Mouse (Mus musculus): ENCODE results near the gene Dapp1. TPM values are rescaled to one million over a fixed set of nuclear protein-coding genes. Genes with fewer than 3 reads are reported as not detected.

The Dapp1 gene
- total RNA-seq (2014; rRNA removed) (1.4 and 1.6 TPM in 2 replicates), polyA plus RNA-seq (2012; rRNA removed) (0.32 and 0.59 TPM in 2 replicates)

DNA sequence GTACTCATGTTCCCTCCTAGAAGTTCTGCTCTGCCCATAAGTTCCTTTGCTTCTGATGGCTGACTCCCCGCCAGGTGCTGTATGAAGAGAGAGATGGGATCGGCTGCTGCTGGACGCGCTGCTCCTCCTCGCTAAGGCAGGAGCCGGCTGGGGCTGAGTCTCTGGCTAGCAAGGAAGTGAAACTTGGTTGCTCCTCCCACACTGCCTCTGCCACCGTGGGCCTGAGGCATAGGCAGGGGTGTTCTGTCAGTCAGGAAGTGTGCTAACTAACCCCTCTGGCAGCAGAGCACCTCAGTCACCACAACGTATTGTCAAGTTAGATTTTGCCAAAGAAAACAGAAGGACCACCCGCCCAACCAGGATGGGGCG lies at the start of gene Dapp1:
Gene Dapp1 (minus strand): TSS at position 164 of the 369 bp plus-strand sequence.
- Histone ChIP-seq H3K27me3 (ENCODE audit: control insufficient read depth, insufficient read depth, low read length) (no peaks in the 10 kb centered on the region), H3K4me3 (ENCODE audit: insufficient read depth, low read depth, low read length) (peak within 1 kb of the TSS; percentile 57), H3K79me2 (ENCODE audit: control insufficient read depth, insufficient read depth, low read length) (no peaks in the 10 kb centered on the region), H3K4me1 (ENCODE audit: control insufficient read depth, insufficient read depth, low read length) (peaks cover 2% of the 10 kb centered on the region; the same call in 1 of the 2 replicates), H3K27ac (replicated peaks; ENCODE audit: insufficient read depth, low read depth, low read length) (peak within 1 kb of the TSS; percentile 8), H3K36me3 (ENCODE audit: control insufficient read depth, insufficient read depth, low read length) (no peaks in the 10 kb centered on the region), H3K9ac (ENCODE audit: low read depth, low read length) (peak within 1 kb of the TSS; percentile 41; the same call in 1 of the 2 replicates)
- 16% methylated on average over 10 of the region's 10 CpGs for whole genome bisulfite sequencing
- no peak for TF ChIP-seq CTCF (IDR thresholded peaks at IDR 0.05; ENCODE audit: low read depth, low read length)
- TF ChIP-seq POLR2A (IDR thresholded peaks at IDR 0.05; ENCODE audit: extremely low read depth, insufficient read depth, low read length), result no peak
- peak; percentile 22 for DNase-seq (ENCODE audit: extremely low read depth, low read depth, low spot score)

DNA sequence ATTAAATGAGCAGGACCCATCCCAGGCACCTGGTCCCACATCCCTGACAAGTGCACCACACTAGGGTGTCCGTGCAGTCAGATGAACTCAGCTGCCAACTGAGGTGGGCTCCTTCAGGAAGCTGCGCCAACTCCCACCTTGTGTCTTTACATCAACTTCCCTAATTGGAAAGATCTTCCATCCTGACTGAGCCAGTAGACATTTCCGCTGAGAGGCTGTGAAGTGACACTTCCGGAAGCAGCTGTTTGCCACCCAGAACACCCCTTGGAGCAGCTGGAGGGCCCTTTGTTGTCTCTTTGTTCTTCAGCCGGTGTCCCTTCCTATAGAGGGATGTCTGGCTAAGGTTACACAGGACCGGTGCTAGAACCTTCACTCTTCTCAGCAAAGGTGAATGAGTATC lies 49.2 kb upstream of the Dapp1 start:
- H3K36me3 ChIP-seq (ENCODE audit: control insufficient read depth, insufficient read depth, low read length), result no peaks in the 10 kb centered on the region
- no peaks in the 10 kb centered on the region for H3K79me2 ChIP-seq (ENCODE audit: control insufficient read depth, insufficient read depth, low read length)
- H3K4me1 ChIP-seq (ENCODE audit: control insufficient read depth, insufficient read depth, low read length), result no peaks in the 10 kb centered on the region; the same call in 1 of the 2 replicates
- DNase-seq (ENCODE audit: extremely low read depth, low read depth, low spot score), result no peak
- no peak overlapping the region for H3K9ac ChIP-seq (ENCODE audit: low read depth, low read length)
- WGBS, result 85% methylated on average over 6 of the region's 6 CpGs
- TF ChIP-seq CTCF (IDR thresholded peaks at IDR 0.05; ENCODE audit: low read depth, low read length), result no peak
- no peaks in the 10 kb centered on the region for H3K27me3 ChIP-seq (ENCODE audit: control insufficient read depth, insufficient read depth, low read length)
- H3K27ac ChIP-seq (replicated peaks; ENCODE audit: insufficient read depth, low read depth, low read length), result no peak overlapping the region
- H3K4me3 ChIP-seq (ENCODE audit: insufficient read depth, low read depth, low read length), result no peak overlapping the region

DNA sequence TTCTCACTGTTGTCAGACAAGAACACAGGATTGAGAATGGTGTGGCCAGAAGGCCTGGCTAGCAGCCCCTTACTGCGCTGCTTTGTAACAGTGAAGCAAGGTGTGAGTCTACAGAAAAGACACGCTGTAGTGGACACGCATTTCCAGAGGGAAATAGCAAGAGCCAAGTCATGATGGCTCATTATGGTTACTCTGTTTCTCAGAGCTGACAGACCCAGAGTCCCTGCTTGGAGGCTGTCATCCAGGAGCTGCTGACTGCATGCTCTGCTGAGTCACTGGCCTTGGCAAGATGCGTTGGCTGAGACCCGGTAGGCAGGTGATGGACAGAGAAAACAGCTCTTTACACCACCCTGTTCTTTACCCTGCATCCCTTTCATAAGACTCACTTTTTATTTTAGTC lies 48.0 kb upstream of the Dapp1 start:
- TF ChIP-seq POLR2A (IDR thresholded peaks at IDR 0.05; ENCODE audit: extremely low read depth, insufficient read depth, low read length) (no peak), CTCF (IDR thresholded peaks at IDR 0.05; ENCODE audit: low read depth, low read length) (no peak)
- H3K4me3 ChIP-seq (ENCODE audit: insufficient read depth, low read depth, low read length), result no peak overlapping the region
- H3K36me3 ChIP-seq (ENCODE audit: control insufficient read depth, insufficient read depth, low read length), result no peaks in the 10 kb centered on the region
- 72% methylated on average over 5 of the region's 5 CpGs for WGBS
- H3K79me2 ChIP-seq (ENCODE audit: control insufficient read depth, insufficient read depth, low read length), result no peaks in the 10 kb centered on the region
- no peak overlapping the region for H3K9ac ChIP-seq (ENCODE audit: low read depth, low read length)
- no peaks in the 10 kb centered on the region for H3K27me3 ChIP-seq (ENCODE audit: control insufficient read depth, insufficient read depth, low read length)
- H3K27ac ChIP-seq (replicated peaks; ENCODE audit: insufficient read depth, low read depth, low read length), result no peak overlapping the region
- H3K4me1 ChIP-seq (ENCODE audit: control insufficient read depth, insufficient read depth, low read length), result no peaks in the 10 kb centered on the region; the same call in 1 of the 2 replicates
- no peak for DNase-seq (ENCODE audit: extremely low read depth, low read depth, low spot score)

DNA sequence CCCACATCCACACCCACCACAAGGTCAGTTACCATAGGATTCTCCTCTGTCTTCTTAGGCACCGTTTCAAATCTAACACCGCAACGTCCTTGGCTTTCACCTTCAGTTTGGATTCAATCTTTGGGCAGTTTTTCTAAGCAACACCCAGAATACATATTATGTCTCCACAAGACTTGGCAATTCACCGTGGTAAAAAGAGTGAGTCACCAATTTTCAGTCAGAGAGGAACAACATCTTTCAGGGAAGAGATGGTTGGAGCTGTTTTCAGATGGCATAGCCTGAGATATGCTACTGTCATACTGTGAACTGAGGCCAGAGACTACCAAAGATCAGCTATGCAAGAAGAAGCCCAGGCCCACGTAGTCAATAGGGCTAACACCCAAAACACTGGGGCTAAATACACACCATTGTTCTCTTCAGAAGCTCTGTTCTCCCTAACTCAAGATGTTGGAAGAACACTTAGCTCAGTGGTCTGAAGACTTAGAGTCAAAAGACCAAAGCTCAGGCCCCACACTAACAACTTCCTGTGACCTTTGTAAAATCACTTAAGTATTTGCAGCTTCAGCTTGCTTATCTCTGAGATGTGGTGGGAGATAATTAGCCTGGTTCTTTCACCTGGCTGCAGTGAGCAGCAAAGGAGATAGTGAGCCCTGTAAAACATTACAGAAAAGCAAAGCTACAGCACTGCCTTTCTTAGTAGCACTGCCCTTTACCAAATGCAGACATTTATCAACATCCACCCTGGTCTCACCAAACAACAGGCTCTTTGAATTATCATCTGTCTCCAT lies 46.4 kb upstream of the Dapp1 start:
- no peak overlapping the region for H3K4me3 ChIP-seq (ENCODE audit: insufficient read depth, low read depth, low read length)
- WGBS, result 75% methylated on average over 5 of the region's 5 CpGs
- no peaks in the 10 kb centered on the region for H3K27me3 ChIP-seq (ENCODE audit: control insufficient read depth, insufficient read depth, low read length)
- no peak overlapping the region for H3K27ac ChIP-seq (replicated peaks; ENCODE audit: insufficient read depth, low read depth, low read length)
- H3K9ac ChIP-seq (ENCODE audit: low read depth, low read length), result no peak overlapping the region
- H3K79me2 ChIP-seq (ENCODE audit: control insufficient read depth, insufficient read depth, low read length), result no peaks in the 10 kb centered on the region
- H3K4me1 ChIP-seq (ENCODE audit: control insufficient read depth, insufficient read depth, low read length), result no peaks in the 10 kb centered on the region; the same call in 1 of the 2 replicates
- H3K36me3 ChIP-seq (ENCODE audit: control insufficient read depth, insufficient read depth, low read length), result no peaks in the 10 kb centered on the region
- TF ChIP-seq CTCF (IDR thresholded peaks at IDR 0.05; ENCODE audit: low read depth, low read length) (no peak), POLR2A (IDR thresholded peaks at IDR 0.05; ENCODE audit: extremely low read depth, insufficient read depth, low read length) (no peak)
- DNase-seq (ENCODE audit: extremely low read depth, low read depth, low spot score), result no peak

DNA sequence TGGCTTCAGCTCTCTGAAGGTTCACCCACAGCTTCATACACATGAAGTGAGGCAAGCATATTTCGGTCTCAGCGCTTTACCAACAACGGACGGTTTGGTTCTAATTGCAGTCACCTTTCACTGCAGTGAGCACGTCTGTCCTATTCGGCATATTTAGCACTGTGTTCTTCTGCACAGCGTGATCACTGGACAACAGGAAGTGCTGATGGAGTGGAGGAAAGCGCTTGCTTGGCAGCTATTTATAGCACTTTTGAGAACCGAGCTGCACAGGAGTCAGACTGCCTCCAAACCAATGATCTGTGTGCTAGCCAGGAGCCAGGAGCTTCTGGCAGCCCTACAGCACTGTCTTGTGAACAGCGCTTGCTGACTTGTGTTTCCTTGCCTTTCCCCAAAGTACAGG lies 44.9 kb upstream of the Dapp1 start:
- Histone ChIP-seq H3K9ac (ENCODE audit: low read depth, low read length) (no peak overlapping the region), H3K27ac (replicated peaks; ENCODE audit: insufficient read depth, low read depth, low read length) (no peak overlapping the region), H3K4me3 (ENCODE audit: insufficient read depth, low read depth, low read length) (no peak overlapping the region), H3K36me3 (ENCODE audit: control insufficient read depth, insufficient read depth, low read length) (no peaks in the 10 kb centered on the region), H3K27me3 (ENCODE audit: control insufficient read depth, insufficient read depth, low read length) (no peaks in the 10 kb centered on the region), H3K4me1 (ENCODE audit: control insufficient read depth, insufficient read depth, low read length) (no peaks in the 10 kb centered on the region; the same call in 1 of the 2 replicates), H3K79me2 (ENCODE audit: control insufficient read depth, insufficient read depth, low read length) (no peaks in the 10 kb centered on the region)
- TF ChIP-seq POLR2A (IDR thresholded peaks at IDR 0.05; ENCODE audit: extremely low read depth, insufficient read depth, low read length) (no peak), CTCF (IDR thresholded peaks at IDR 0.05; ENCODE audit: low read depth, low read length) (no peak)
- 72% methylated on average over 10 of the region's 10 CpGs for WGBS
- peak; percentile 9 for DNase-seq (ENCODE audit: extremely low read depth, low read depth, low spot score)

DNA sequence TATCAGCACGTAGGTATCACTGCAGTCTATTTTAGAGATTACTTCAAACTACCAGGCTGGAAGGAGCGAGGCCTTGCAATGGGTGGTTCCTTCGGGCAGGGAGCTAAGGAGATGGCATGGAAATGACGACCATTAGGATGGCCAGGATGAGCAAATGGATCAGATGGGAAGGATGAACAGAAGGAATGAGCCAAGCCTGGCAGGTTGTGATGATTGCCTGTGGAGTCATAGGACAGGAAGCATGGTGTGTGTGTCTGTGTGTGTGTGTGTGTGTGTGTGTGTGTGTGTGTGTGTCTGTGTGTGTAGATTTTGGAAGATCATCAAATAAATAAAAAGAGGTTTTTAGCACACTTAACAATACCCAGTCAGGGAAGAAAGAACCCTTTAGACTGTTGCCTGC lies 41.3 kb upstream of the Dapp1 start:
- no peaks in the 10 kb centered on the region for H3K27me3 ChIP-seq (ENCODE audit: control insufficient read depth, insufficient read depth, low read length)
- no peak overlapping the region for H3K27ac ChIP-seq (replicated peaks; ENCODE audit: insufficient read depth, low read depth, low read length)
- TF ChIP-seq POLR2A (IDR thresholded peaks at IDR 0.05; ENCODE audit: extremely low read depth, insufficient read depth, low read length) (no peak), CTCF (IDR thresholded peaks at IDR 0.05; ENCODE audit: low read depth, low read length) (no peak)
- no peak overlapping the region for H3K4me3 ChIP-seq (ENCODE audit: insufficient read depth, low read depth, low read length)
- H3K9ac ChIP-seq (ENCODE audit: low read depth, low read length), result no peak overlapping the region
- no peaks in the 10 kb centered on the region for H3K36me3 ChIP-seq (ENCODE audit: control insufficient read depth, insufficient read depth, low read length)
- H3K4me1 ChIP-seq (ENCODE audit: control insufficient read depth, insufficient read depth, low read length), result no peaks in the 10 kb centered on the region; the same call in 1 of the 2 replicates
- no peak for DNase-seq (ENCODE audit: extremely low read depth, low read depth, low spot score)
- 90% methylated on average over 4 of the region's 4 CpGs for WGBS
- no peaks in the 10 kb centered on the region for H3K79me2 ChIP-seq (ENCODE audit: control insufficient read depth, insufficient read depth, low read length)

Data from liver, adult 2 months (tissue).